Mouse (Mus musculus) neural tube, embryonic 14.5 days (tissue): ENCODE measurements around the gene Ovol1. TPM values are rescaled to one million over a fixed set of nuclear protein-coding genes. Genes with fewer than 3 reads are reported as not detected.
A peak's percentile ranks its signal among the peaks of the same experiment; 100 is the strongest.

ENCODE experiments used
- ATAC-seq: fragments of 200-750 bp; cut with Nextera tagmentation; 2 replicates; pipeline ENCODE4 v1.8.0; 2017; ENCODE audit warnings: low read depth, mild to moderate bottlenecking, moderate TSS enrichment, moderate library complexity
- H3K27ac ChIP-seq: fragments of 300-500 bp; sonication (generic); 2 replicates; pipeline ENCODE4 v1.5.1; 2014; ENCODE audit warnings: low read depth, mild to moderate bottlenecking, control low read depth, low read length, moderate library complexity, mixed read lengths
- H3K27me3 ChIP-seq: fragments of 300-500 bp; sonication (generic); 2 replicates; pipeline ENCODE4 v1.6.1; 2014; ENCODE audit warnings: low read length; ENCODE audit not compliant: control insufficient read depth, insufficient read depth
- H3K36me3 ChIP-seq: fragments of 300-500 bp; sonication (generic); 2 replicates; pipeline ENCODE4 v1.6.1; 2014; ENCODE audit warnings: low read length, mixed read lengths; ENCODE audit not compliant: control insufficient read depth, insufficient read depth
- H3K4me1 ChIP-seq: fragments of 300-500 bp; sonication (generic); 2 replicates; pipeline ENCODE4 v1.6.1; 2014; ENCODE audit warnings: low read length; ENCODE audit not compliant: control insufficient read depth, insufficient read depth
- H3K4me2 ChIP-seq: fragments of 300-500 bp; sonication (generic); 2 replicates; pipeline ENCODE4 v1.6.1; 2014; ENCODE audit warnings: mild to moderate bottlenecking, low read depth, low read length, control low read depth
- H3K4me3 ChIP-seq: fragments of 300-500 bp; sonication (generic); 2 replicates; pipeline ENCODE4 v1.5.1; 2014; ENCODE audit warnings: low read depth, low read length, control low read depth, mixed read lengths
- H3K9ac ChIP-seq: fragments of 300-500 bp; sonication (generic); replicated peaks from 2 replicates; pipeline ENCODE4 v1.6.1; 2014; ENCODE audit warnings: low read depth, mild to moderate bottlenecking, control low read depth, low read length, mixed read lengths
- H3K9me3 ChIP-seq: fragments of 300-500 bp; sonication (generic); 2 replicates; pipeline ENCODE4 v1.6.1; 2016; ENCODE audit warnings: low read length; ENCODE audit not compliant: control insufficient read depth
- WGBS: fragments of 180-500 bp; shearing (Covaris S2); extraction: QIAGEN DNeasy Blood & Tissue Kit; methylation state at CpG from one replicate; pipeline ENCODE4 v1.1.7; 2014; 5-methylcytosine and 5-hydroxymethylcytosine counted together
- polyA plus RNA-seq: library from polyadenylated mRNA; unstranded; fragments of >200 nt; fragmentation: Nextera tagmentation; extraction: Ambion mirVana; gene quantifications from 2 replicates; pipeline ENCODE4 v1.2.1, GENCODE M21; 2014

The Ovol1 gene
- polyA plus RNA-seq, 1 experiment from 2014 or later, result not detected

DNA sequence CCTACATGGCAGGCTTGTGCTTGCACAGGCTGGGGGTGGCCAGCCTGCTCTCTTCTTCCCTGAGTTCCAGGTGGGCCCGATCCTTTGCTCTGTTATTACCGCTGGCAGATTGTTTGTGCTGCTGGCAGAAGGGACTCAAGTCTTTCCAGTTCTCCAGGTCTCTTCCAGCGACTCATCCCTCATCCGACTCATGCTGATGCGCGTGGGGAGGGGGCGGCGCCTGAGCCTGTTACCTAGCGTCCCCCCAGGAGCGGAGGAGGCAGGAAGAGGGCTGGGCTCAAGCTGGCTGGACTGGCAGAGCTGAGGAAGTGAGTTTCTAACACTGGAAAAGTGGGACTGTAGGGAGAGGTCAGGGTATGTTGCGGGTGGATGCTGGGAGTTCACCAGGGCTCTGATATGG lies 16.4 kb downstream of the Ovol1 start:
- no peak for ATAC-seq
- WGBS, result 53% methylated on average over 11 of the region's 11 CpGs
- no peaks in the 10 kb centered on the region for H3K27me3 ChIP-seq

GRCm38 (mm10) chr19:5543362-5543761 lies 17.1 kb downstream of the Ovol1 start:
- Histone ChIP-seq H3K9ac (no peak overlapping the region), H3K4me3 (no peak overlapping the region), H3K27ac (no peak overlapping the region), H3K36me3 (no peaks in the 10 kb centered on the region), H3K27me3 (no peaks in the 10 kb centered on the region), H3K4me1 (no peaks in the 10 kb centered on the region), H3K4me2 (no peak overlapping the region), H3K9me3 (no peaks in the 10 kb centered on the region)
- ATAC-seq, result no peak
- 86% methylated on average over 9 of the region's 9 CpGs for WGBS

More for the DNA sequence above, 16.4 kb downstream of the Ovol1 start:
- Histone ChIP-seq H3K27ac (no peak overlapping the region), H3K4me2 (no peak overlapping the region), H3K9ac (no peak overlapping the region), H3K9me3 (no peaks in the 10 kb centered on the region), H3K4me3 (no peak overlapping the region), H3K4me1 (no peaks in the 10 kb centered on the region), H3K36me3 (no peaks in the 10 kb centered on the region)

DNA sequence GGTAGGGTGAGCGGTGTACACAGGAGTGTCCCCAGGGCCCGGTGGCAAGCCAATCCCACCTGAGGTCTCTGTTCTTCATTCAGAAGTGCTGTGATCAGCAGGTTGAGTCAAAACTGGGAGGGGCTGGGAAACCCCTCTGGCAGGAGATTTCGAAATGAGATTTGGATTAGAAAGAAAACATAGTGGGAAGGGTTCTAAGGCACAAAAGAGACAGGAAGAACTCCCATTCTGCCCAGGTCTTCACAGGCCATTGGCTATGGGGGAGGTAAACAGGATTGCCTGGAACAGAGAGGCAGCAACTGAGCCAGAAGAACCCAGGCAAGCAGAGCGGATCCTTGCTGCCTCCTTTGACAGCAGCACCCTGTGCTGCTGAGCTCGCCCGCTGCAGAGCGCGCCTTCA lies 21.7 kb downstream of the Ovol1 start:
- H3K4me1 ChIP-seq, result no peaks in the 10 kb centered on the region
- no peaks in the 10 kb centered on the region for H3K36me3 ChIP-seq
- no peak overlapping the region for H3K4me3 ChIP-seq
- no peaks in the 10 kb centered on the region for H3K9me3 ChIP-seq
- no peaks in the 10 kb centered on the region for H3K27me3 ChIP-seq
- WGBS, result 79% methylated on average over 8 of the region's 8 CpGs
- H3K27ac ChIP-seq, result no peak overlapping the region
- no peak for ATAC-seq
- H3K4me2 ChIP-seq, result no peak overlapping the region
- no peak overlapping the region for H3K9ac ChIP-seq

DNA sequence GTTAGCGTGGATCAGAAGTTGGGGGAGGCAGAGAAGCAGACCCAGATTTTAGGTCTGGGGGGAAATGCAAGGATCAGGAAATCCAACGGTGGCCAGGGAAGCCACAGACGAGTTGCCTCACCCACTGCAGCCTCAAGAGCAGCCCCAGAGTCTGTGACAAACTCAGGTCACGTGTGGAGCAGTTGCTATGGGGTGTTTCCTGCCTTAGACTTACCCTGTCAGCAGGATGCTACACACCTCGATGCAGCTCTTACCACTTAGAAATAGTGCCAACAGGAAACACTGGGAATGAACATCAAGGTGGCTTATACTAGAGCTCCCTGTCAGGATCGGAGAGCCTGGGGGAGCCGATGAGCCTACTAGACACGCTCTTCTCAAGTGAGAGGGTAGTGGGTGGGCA lies 27.9 kb downstream of the Ovol1 start:
- no peak for ATAC-seq
- Histone ChIP-seq H3K9me3 (no peaks in the 10 kb centered on the region), H3K9ac (no peak overlapping the region), H3K27me3 (no peaks in the 10 kb centered on the region), H3K36me3 (no peaks in the 10 kb centered on the region), H3K4me1 (0 out of 2 replicates have a peak, but pooled peaks cover 3% of the 10 kb centered on the region), H3K27ac (no peak overlapping the region), H3K4me2 (no peak overlapping the region), H3K4me3 (no peak overlapping the region)
- 74% methylated on average over 8 of the region's 8 CpGs for WGBS

DNA sequence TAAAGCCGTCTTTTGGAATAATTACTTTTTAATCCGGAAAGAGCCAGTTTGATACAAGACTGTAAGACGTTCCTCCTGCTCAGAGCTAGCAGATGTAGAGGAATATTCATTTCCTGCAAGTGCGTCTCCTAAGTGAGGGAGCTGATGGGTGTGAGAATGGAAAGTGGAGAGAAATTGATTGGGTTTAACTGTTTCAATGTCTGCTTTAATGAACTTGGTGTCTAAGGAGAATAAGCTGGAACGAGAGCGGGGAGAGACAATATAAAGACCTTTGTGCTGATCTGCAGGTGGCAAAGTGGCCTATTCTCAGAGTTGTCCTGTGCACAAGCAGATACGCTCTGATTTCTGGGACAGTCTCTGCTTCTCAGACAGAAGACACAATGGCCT lies 30.3 kb downstream of the Ovol1 start:
- Histone ChIP-seq H3K9me3 (no peaks in the 10 kb centered on the region), H3K27ac (no peak overlapping the region), H3K4me2 (no peak overlapping the region), H3K36me3 (no peaks in the 10 kb centered on the region), H3K4me1 (0 out of 2 replicates have a peak, but pooled peaks cover 3% of the 10 kb centered on the region), H3K4me3 (no peak overlapping the region), H3K9ac (no peak overlapping the region), H3K27me3 (no peaks in the 10 kb centered on the region)
- 27% methylated on average over 7 of the region's 7 CpGs for WGBS
- ATAC-seq, result no peak

GRCm38 (mm10) chr19:5529325-5530137 lies 30.9 kb downstream of the Ovol1 start:
- Histone ChIP-seq H3K4me3 (no peak overlapping the region), H3K36me3 (no peaks in the 10 kb centered on the region), H3K9ac (no peak overlapping the region), H3K27ac (no peak overlapping the region), H3K27me3 (no peaks in the 10 kb centered on the region), H3K4me1 (0 out of 2 replicates have a peak, but pooled peaks cover 3% of the 10 kb centered on the region), H3K4me2 (no peak overlapping the region), H3K9me3 (no peaks in the 10 kb centered on the region)
- peak; percentile 77 for ATAC-seq
- WGBS, result 14% methylated on average over 20 of the region's 20 CpGs

GRCm38 (mm10) chr19:5525204-5525603 lies 35.2 kb downstream of the Ovol1 start:
- no peaks in the 10 kb centered on the region for H3K9me3 ChIP-seq
- no peak overlapping the region for H3K9ac ChIP-seq
- WGBS, result 76% methylated on average over 5 of the region's 5 CpGs
- H3K27ac ChIP-seq, result no peak overlapping the region
- H3K4me3 ChIP-seq, result no peak overlapping the region
- no peaks in the 10 kb centered on the region for H3K27me3 ChIP-seq
- no peak for ATAC-seq
- no peaks in the 10 kb centered on the region for H3K36me3 ChIP-seq
- 0 out of 2 replicates have a peak, but pooled peaks cover 3% of the 10 kb centered on the region for H3K4me1 ChIP-seq
- H3K4me2 ChIP-seq, result no peak overlapping the region

- Histone ChIP-seq H3K36me3 (no peaks in the 10 kb centered on the region), H3K4me2 (no peak overlapping the region), H3K27ac (no peak overlapping the region), H3K9ac (no peak overlapping the region), H3K9me3 (no peaks in the 10 kb centered on the region), H3K4me3 (no peak overlapping the region), H3K4me1 (no peaks in the 10 kb centered on the region), H3K27me3 (no peaks in the 10 kb centered on the region)
- 92% methylated on average over 3 of the region's 3 CpGs for WGBS
- ATAC-seq, result no peak
Measured at GRCm38 (mm10) chr19:5518721-5519120, 41.7 kb downstream of the Ovol1 start.

- WGBS, result 79% methylated on average over 8 of the region's 8 CpGs
- Histone ChIP-seq H3K27me3 (no peaks in the 10 kb centered on the region), H3K4me2 (no peak overlapping the region), H3K36me3 (no peaks in the 10 kb centered on the region), H3K27ac (no peak overlapping the region), H3K9me3 (no peaks in the 10 kb centered on the region), H3K4me1 (0 out of 2 replicates have a peak, but pooled peaks cover 3% of the 10 kb centered on the region), H3K4me3 (no peak overlapping the region), H3K9ac (no peak overlapping the region)
- ATAC-seq, result no peak
Measured at GRCm38 (mm10) chr19:5516906-5517505, 43.4 kb downstream of the Ovol1 start.
